Mouse (Mus musculus) C2C12 (cell line): Measurements from ENCODE around the gene 2010111I01Rik. TPM values are rescaled to one million over a fixed set of nuclear protein-coding genes. Genes with fewer than 3 reads are reported as not detected.

Experiments
- H3K27me3 ChIP-seq: one replicate; pipeline ENCODE4 v1.6.1; 2011; ENCODE audit not compliant: control insufficient read depth, insufficient read depth, insufficient read length
- H3K36me3 ChIP-seq: one replicate; pipeline ENCODE4 v1.6.1; 2011; ENCODE audit not compliant: control insufficient read depth, insufficient read depth
- H3K4me3 ChIP-seq: one replicate; pipeline ENCODE4 v1.5.1; 2011; ENCODE audit warnings: mild to moderate bottlenecking, control low read depth; ENCODE audit not compliant: poor library complexity, insufficient read depth, severe bottlenecking
- H3K79me2 ChIP-seq: one replicate; pipeline ENCODE4 v1.6.1; 2011; ENCODE audit not compliant: control insufficient read depth, insufficient read depth
- H3K79me3 ChIP-seq: one replicate; pipeline ENCODE4 v1.6.1; 2011; ENCODE audit warnings: low read depth, control low read depth
- H3ac ChIP-seq: one replicate; pipeline ENCODE3; 2011; ENCODE audit warnings: low read depth; ENCODE audit not compliant: control insufficient read depth, insufficient read length
- CEBPB ChIP-seq: IDR thresholded peaks from one replicate; pipeline ENCODE4 v1.6.1; 2011; ENCODE audit warnings: low read depth, mild to moderate bottlenecking, control low read depth, moderate library complexity
- CTCF ChIP-seq: IDR thresholded peaks from one replicate; pipeline ENCODE4 v1.5.1; 2011; ENCODE audit not compliant: control insufficient read depth, insufficient read depth, insufficient read length
- FOSL1 ChIP-seq: IDR thresholded peaks from one replicate; pipeline ENCODE4 v1.8.0; 2011; ENCODE audit warnings: mild to moderate bottlenecking, low read length; ENCODE audit not compliant: poor library complexity, insufficient read depth, severe bottlenecking
- MAX ChIP-seq: IDR thresholded peaks from one replicate; pipeline ENCODE4 v1.6.1; 2011; ENCODE audit warnings: mild to moderate bottlenecking, control low read depth
- MYOD1 ChIP-seq: IDR thresholded peaks from one replicate; pipeline ENCODE4 v1.6.1; 2011; ENCODE audit warnings: low read depth; ENCODE audit not compliant: control insufficient read depth, insufficient read length
- MYOG ChIP-seq: IDR thresholded peaks from one replicate; pipeline ENCODE4 v1.6.1; 2011; ENCODE audit not compliant: control insufficient read depth, insufficient read length; ENCODE audit errors: extremely low read depth
- USF1 ChIP-seq: IDR thresholded peaks from one replicate; pipeline ENCODE4 v1.6.1; 2011; ENCODE audit warnings: low read depth, mild to moderate bottlenecking, control low read depth, moderate library complexity
- polyA plus RNA-seq: library from polyadenylated mRNA; unstranded; fragments of >200 nt; fragmentation: generic; extraction: Trizol; gene quantifications from one replicate; pipeline ENCODE4 v1.2.1, GENCODE M21; 2012; ENCODE audit warnings: missing spikeins

The 2010111I01Rik gene
- polyA plus RNA-seq, 1 experiment, result 91.7 TPM

DNA sequence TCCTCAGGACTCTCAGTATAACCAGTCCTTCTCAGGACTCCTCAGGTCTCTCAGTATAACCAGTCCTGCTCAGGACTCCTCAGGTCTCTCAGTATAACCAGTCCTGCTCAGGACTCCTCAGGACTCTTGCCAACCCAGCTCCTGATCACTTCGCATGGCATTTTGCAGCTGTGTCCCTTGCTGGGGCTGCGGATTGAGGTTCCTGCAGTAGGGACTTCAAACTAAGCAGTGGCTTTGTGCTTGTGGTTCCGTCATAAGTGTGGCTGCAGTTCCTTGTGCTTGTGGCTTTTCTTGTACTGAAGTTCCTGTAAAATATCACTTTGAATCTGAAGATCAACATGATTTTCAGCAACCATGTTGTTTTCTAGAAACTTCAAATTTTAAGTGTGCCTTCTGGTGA lies 320.1 kb downstream of the 2010111I01Rik start:
- H3K4me3 ChIP-seq, result no peak overlapping the region
- H3ac ChIP-seq, result no peak overlapping the region
- H3K27me3 ChIP-seq, result no peaks in the 10 kb centered on the region
- H3K79me3 ChIP-seq, result peaks cover 69% of the 10 kb centered on the region
- peaks cover 96% of the 10 kb centered on the region for H3K36me3 ChIP-seq
- peaks cover 98% of the 10 kb centered on the region for H3K79me2 ChIP-seq
- no peak for TF ChIP-seq MAX
- TF ChIP-seq FOSL1, result no peak
- TF ChIP-seq CEBPB, result no peak
- TF ChIP-seq MYOG, result no peak
- TF ChIP-seq MYOD1, result no peak
- TF ChIP-seq USF1, result no peak
- no peak for TF ChIP-seq CTCF

DNA sequence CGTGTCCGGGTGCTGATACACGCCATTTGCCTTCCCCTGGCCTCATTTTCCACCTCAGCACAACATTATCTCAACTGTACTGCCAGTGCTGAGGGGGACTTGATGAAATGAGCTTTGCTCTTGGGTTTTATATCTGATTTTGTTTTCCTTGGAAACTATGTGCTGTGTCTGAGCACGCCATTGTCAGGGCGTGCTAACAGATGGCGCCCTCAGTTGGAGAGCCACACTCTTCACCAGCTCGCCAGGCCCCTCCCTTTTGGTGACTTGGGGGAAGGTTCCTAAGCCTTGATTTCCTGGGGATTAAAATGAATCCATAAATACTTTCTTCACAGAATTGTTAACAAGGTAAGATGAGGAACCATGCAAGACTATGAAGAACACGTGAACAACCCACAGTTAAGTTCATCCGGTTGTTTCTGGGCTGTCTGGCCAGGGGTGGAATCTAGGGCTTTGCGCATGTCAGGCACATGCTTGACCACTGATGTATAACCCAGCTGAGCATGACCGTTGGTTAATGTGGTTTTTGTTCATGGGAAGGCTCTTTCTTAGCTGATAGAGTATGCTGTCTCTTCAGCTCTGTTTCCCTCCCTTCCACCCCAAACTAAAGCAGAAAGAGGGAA lies 321.9 kb downstream of the 2010111I01Rik start:
- Histone ChIP-seq H3ac (no peak overlapping the region), H3K79me3 (peaks cover 69% of the 10 kb centered on the region), H3K27me3 (no peaks in the 10 kb centered on the region), H3K79me2 (peaks cover 98% of the 10 kb centered on the region), H3K4me3 (no peak overlapping the region), H3K36me3 (peaks cover 96% of the 10 kb centered on the region)
- TF ChIP-seq MYOG (no peak), CEBPB (no peak), CTCF (no peak), MAX (no peak), FOSL1 (no peak), USF1 (no peak), MYOD1 (no peak)

DNA sequence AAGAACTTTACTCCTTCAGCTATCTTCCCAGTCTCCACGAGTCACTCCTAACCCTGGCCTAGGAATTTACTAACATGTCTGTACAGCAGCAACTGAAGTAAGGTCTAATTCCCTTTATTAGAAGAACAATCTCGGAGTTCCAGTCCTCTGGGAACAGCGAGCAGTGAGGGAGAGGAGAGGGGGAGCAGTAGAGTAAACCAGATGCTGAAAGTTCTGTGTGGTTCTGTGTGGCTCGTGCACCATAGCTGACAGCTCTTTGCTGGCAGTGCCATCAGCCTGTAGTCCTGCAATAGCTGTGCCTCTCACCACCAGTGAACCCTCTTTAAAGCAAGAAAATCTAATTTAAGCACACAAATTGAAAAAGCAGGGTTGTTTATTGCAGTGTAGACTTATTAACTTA lies 324.5 kb downstream of the 2010111I01Rik start:
- H3K27me3 ChIP-seq, result no peaks in the 10 kb centered on the region
- no peak overlapping the region for H3ac ChIP-seq
- H3K4me3 ChIP-seq, result no peak overlapping the region
- H3K36me3 ChIP-seq, result peaks cover 92% of the 10 kb centered on the region
- no peak for TF ChIP-seq MAX
- no peak for TF ChIP-seq CTCF
- TF ChIP-seq USF1, result no peak
- peaks cover 56% of the 10 kb centered on the region for H3K79me3 ChIP-seq
- H3K79me2 ChIP-seq, result peaks cover 98% of the 10 kb centered on the region

DNA sequence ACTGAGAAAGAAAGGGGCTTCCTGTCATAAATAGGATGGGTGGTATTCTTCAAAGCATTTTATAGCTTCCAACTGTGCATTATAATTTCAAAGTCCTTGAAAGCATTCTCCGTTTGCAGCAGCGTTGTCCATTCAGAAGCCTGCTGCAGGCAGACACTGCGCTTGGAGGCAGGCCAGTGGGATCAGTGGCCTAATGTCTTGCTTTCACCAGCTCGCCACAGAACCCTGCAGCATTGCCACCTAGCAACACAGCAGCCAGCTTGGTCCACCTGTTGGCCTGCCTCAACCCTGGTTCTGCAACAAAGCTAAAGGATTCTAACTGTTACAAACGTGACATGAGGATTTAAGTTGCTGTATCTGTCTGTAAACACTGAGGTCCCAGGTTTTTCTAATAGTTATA lies 325.0 kb downstream of the 2010111I01Rik start:
- peaks cover 54% of the 10 kb centered on the region for H3K79me3 ChIP-seq
- peaks cover 100% of the 10 kb centered on the region for H3K79me2 ChIP-seq
- no peaks in the 10 kb centered on the region for H3K27me3 ChIP-seq
- H3ac ChIP-seq, result no peak overlapping the region
- H3K4me3 ChIP-seq, result no peak overlapping the region
- peaks cover 95% of the 10 kb centered on the region for H3K36me3 ChIP-seq
- no peak for TF ChIP-seq MYOD1
- no peak for TF ChIP-seq USF1
- no peak for TF ChIP-seq CEBPB
- no peak for TF ChIP-seq FOSL1
- TF ChIP-seq MYOG, result no peak
- TF ChIP-seq CTCF, result no peak

DNA sequence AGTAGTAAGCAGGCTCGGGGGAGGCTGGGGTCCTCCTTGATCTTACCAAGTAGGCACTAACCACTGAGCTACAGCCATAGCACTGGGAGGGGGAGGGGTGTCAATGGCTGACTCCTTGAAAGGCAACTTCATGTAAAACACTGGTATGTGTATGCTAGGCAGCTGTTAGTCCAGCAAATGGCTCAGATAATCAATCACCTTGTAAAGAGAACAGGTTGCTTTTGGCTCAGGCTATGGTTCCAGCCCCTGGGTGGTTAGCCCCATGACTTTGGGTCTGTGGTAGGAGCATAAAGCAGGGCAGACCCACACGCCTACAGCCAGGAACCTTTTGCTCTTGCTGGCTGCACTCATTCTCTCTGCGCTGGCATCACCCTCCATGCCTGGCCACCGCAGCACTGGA lies 325.4 kb downstream of the 2010111I01Rik start:
- peaks cover 95% of the 10 kb centered on the region for H3K36me3 ChIP-seq
- H3K79me2 ChIP-seq, result peaks cover 99% of the 10 kb centered on the region
- no peak for TF ChIP-seq CEBPB
- no peak for TF ChIP-seq USF1
- TF ChIP-seq MYOD1, result no peak
- TF ChIP-seq FOSL1, result no peak
- TF ChIP-seq MYOG, result no peak
- TF ChIP-seq CTCF, result no peak
- no peak for TF ChIP-seq MAX
- H3K4me3 ChIP-seq, result no peak overlapping the region
- no peaks in the 10 kb centered on the region for H3K27me3 ChIP-seq
- peaks cover 57% of the 10 kb centered on the region for H3K79me3 ChIP-seq
- H3ac ChIP-seq, result no peak overlapping the region

DNA sequence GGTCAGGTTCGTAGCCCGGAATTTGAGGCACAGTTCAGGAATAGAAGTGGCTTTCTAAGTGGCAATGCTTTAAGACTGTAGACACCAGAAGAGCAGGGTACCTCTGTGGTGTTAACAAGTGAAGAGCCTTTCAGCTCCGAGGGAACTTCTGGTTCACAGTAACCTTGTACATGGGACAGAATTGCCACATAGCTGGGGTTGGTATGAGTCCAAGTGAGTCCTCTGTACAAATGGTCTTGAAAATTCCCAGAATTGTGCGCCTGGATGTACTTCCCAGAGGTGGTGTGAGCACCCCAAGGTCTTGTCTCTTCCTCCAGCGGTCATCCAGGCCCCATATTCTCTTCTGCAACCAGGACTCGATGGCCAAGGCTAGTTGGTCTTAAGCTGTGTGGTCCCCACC lies 326.3 kb downstream of the 2010111I01Rik start:
- H3K27me3 ChIP-seq, result no peaks in the 10 kb centered on the region

More for the DNA sequence above, 326.3 kb downstream of the 2010111I01Rik start:
- Histone ChIP-seq H3K79me3 (peaks cover 50% of the 10 kb centered on the region), H3ac (no peak overlapping the region), H3K79me2 (peaks cover 99% of the 10 kb centered on the region), H3K4me3 (no peak overlapping the region), H3K36me3 (peaks cover 95% of the 10 kb centered on the region)
- TF ChIP-seq CTCF (no peak), MAX (no peak), FOSL1 (no peak), MYOG (no peak), CEBPB (no peak), USF1 (no peak), MYOD1 (no peak)
